Mouse (Mus musculus) thymus, adult 18-20 months (tissue): ENCODE results near the gene Mfsd6.
A peak's percentile ranks its signal among the peaks of the same experiment; 100 is the strongest.
"Not testable (repeated sequence)": the region's sequence is repeated elsewhere in the genome, so short reads cannot be mapped to it uniquely, and the experiment has no call there.

Experiments used
- DNase-seq, 2 experiments: peaks; one replicate each; pipeline ENCODE4 v3.0.0; 2022; ENCODE audit warnings: mixed read lengths in 2 of 2

Mfsd6 gene

DNA sequence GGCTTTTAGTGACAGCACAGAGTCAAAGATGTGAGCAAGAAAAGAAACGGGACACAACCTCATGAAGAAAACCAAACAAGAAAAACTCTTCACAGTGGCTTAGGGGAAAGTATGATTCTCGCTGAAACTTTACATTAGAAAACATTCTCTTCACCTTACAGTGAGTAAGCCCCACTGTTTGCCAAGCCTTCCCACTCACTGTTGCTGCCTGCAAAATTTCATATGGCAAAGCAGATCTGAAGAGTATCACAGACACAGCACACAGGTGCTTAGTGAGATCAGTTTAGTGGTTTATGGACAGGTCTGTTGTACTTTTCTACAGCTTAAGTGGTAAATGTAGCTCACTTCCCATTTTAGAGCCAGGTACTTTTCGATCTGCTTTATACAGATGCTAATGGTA lies 20.2 kb downstream of the Mfsd6 start:
- DNase-seq: no peak

DNA sequence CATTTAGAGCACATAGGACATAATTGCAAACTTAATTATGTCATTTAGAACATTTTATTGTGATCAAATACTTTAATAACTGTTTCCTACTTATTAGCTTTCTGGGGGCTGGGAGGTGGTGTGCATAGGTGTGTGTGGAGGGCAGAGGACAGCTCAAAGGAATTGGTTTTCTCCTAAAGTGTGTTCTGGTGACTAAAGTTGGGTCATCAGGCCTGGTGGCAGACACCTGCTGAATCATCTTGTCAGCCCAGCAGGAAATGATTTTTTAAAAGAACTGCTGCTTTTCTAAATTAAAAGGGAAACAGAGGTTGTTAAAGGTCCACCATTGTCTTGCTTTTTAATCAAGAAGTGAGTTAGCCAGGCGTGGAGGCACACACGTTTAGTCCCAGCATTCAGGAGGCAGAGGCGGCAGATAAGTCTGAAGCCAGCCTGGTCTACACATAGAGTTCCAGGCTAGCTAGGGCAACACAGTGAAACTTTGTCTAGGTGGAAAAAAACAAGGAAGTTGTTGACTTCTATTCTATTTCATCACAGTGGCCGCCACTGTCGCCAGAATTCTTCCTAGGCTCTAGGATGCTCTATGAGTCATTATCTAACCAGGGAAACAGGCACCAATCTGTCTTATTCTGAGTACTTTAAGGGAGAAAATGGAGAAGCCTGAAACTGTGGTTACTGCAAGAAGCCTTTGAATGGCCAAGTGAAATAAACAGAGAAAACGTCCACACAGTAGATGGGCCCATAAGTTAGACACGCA lies 24.3 kb downstream of the Mfsd6 start:
- no peak for DNase-seq

- DNase-seq: no peak
Observed at GRCm38 (mm10) chr1:52701941-52702340, 25.3 kb downstream of the Mfsd6 start.

GRCm38 (mm10) chr1:52694456-52694855 lies 32.8 kb downstream of the Mfsd6 start:
- not testable (repeated sequence) for DNase-seq

DNA sequence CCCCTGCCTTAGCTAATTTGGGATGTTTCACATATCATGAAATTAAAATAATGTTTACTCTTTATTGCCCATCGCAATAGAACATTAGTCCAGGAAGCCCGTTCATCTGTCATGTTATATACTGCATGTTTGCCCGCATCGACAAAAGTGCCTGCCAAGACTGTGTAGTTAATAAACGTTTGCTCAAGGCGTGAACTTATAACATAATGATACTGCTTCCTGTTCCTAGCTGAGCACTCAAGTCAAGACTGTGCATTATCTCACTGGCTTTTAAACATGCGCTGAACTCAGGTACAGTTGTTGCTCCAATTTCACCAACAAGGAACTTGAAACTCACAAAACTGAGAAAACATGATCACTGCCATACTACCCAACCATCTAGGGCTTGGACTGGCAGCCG lies 39.6 kb downstream of the Mfsd6 start:
- DNase-seq: no peak

GRCm38 (mm10) chr1:52683550-52683949 lies 43.7 kb downstream of the Mfsd6 start:
- no peak for DNase-seq

DNA sequence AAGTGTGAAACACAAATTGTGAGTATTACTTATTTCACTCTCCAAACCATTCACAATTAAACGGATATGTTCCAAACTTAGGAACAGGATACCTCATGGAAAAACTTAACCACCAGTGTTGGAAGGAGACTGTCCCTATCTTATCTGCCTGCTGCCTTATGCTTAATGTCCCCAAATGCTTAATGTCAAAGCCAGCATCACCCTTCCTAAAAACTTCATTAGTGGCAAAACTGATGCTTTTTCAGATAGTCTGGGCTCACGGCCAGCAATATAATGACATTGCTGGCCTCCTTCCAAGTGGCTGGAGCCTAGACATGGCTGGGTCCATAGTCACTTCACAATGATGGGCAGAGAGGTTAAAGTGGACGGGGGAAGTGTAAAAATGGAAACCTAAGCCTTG lies 50.6 kb downstream of the Mfsd6 start:
- DNase-seq: no peak

GRCm38 (mm10) chr1:52675561-52676551 lies 51.4 kb downstream of the Mfsd6 start:
- DNase-seq: no peak

GRCm38 (mm10) chr1:52669931-52670330 lies 57.3 kb downstream of the Mfsd6 start:
- DNase-seq: no peak

GRCm38 (mm10) chr1:52668743-52669323 lies 58.4 kb downstream of the Mfsd6 start:
- DNase-seq: no peak

GRCm38 (mm10) chr1:52663228-52663627 lies 64.0 kb downstream of the Mfsd6 start:
- no peak for DNase-seq

GRCm38 (mm10) chr1:52660765-52661164 lies 66.5 kb downstream of the Mfsd6 start:
- DNase-seq: no peak

GRCm38 (mm10) chr1:52660278-52660677 lies 67.0 kb downstream of the Mfsd6 start:
- no peak for DNase-seq

- no peak for DNase-seq
Observed at GRCm38 (mm10) chr1:52658160-52658559, 69.1 kb downstream of the Mfsd6 start.

- peak; percentile 48 to 57 for DNase-seq
Observed at GRCm38 (mm10) chr1:52655153-52655552, 72.1 kb downstream of the Mfsd6 start.

GRCm38 (mm10) chr1:52653366-52653765 lies 73.9 kb downstream of the Mfsd6 start:
- DNase-seq: no peak

- DNase-seq: no peak
Observed at GRCm38 (mm10) chr1:52652601-52653253, 74.5 kb downstream of the Mfsd6 start.

DNA sequence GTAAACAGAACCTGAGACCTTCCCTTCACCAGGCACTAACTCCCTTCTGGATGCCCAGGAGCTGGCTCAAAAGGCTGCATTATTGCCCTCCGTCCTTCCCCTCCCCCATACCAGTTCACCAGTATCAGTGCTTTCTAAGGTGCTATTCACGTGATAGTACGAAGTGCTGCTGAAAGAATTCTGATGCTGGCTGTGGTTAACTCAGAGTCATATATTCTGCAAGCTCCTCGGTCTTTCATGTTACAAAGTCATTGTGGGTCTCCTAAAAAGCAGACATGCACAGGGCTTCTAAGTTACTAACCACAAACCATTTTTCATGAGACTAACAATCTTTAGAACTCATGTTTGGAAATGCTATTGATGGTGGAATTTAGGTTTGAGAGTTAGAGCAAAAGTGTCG lies 77.2 kb downstream of the Mfsd6 start:
- DNase-seq: no peak

DNA sequence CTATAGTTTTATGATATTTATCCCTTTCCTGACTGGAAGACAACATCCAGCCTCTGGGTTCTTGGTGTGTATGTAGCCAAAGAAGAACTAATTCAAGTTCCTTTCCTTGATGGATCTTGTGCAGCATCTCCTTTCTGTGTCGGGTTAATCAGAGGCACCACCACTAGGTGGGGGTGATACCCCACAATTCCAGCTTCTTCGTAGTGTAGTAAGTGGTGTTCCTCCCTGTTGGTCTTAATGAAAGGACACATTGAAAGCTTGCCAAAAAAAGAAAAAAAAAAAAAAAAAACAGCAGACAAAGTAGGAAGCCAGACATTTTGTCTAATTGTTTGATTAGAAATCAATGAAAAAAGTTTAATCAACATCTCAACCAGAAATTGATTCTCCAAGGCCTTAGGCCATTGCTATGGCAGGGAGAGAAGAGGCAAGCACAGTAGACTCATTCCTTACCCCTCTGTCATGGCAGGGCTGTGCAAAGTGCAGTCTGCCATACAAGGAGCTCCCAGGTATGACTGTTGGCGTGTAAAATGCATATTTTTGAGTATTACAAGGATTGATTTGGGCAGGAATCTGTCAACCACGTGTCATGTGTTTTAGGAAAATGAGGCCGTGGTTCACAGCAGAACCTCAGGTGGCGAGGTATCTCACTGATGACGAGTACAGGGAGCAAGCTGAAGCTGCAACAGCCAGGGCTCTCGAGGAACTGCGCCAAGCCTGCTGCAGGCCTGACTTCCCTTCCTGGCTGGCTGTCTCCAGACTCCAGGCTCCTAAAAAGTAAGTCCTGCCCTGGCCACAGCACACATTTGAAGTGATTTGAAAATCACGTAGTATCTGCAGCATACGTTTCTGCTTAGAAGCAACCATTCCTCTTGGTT lies 78.9 kb downstream of the Mfsd6 start:
- DNase-seq: peak; percentile 53 to 65

GRCm38 (mm10) chr1:52640736-52641135 lies 86.5 kb downstream of the Mfsd6 start:
- no peak for DNase-seq

GRCm38 (mm10) chr1:52640266-52640665 lies 87.0 kb downstream of the Mfsd6 start:
- DNase-seq: no peak

DNA sequence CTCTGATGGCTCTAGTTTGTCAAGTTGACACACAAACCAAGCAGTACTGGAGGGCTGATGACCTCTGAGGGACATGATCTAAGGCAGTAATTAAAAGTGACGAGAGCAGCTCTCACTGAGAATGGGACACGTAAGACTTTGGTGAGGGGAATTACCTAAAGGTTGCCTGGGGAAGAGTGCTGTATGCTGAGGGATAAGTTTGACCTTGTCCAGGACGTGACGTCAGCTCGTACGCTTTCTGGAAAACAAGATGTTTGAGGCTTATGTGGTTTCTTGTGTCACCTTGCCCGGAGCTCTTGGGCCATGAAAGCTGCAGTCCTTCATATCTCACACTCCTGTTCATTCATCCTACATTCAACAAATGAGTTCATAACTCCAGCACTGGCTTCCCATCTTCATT lies 88.2 kb downstream of the Mfsd6 start:
- DNase-seq: no peak
